Mouse (Mus musculus): ENCODE results near the gene Prep. TPM values are rescaled to one million over a fixed set of nuclear protein-coding genes. Genes with fewer than 3 reads are reported as not detected.

Gene Prep
- polyA plus RNA-seq, 1 experiment from 2014 or later = 22.1 TPM

GRCm38 (mm10) chr10:45048158-45048557 lies 18.8 kb upstream of the Prep start:
- Histone ChIP-seq H3K4me3 (replicated peaks; ENCODE audit: low read length) (no peak overlapping the region), H3K27me3 (ENCODE audit: control insufficient read depth, insufficient read depth, low read length) (no peaks in the 10 kb centered on the region), H3K9ac (ENCODE audit: low read length) (no peak overlapping the region), H3K36me3 (ENCODE audit: control insufficient read depth, insufficient read depth, low read length) (no peaks in the 10 kb centered on the region), H3K9me3 (replicated peaks; ENCODE audit: control insufficient read depth, low read length) (no peaks in the 10 kb centered on the region), H3K4me1 (ENCODE audit: control insufficient read depth, insufficient read depth, low read length) (no peaks in the 10 kb centered on the region), H3K4me2 (ENCODE audit: low read depth, low read length) (peak overlapping the region; percentile 38), H3K27ac (ENCODE audit: low read length) (no peak overlapping the region)
- ATAC-seq (ENCODE audit: insufficient read depth, low FRiP score) = no peak
- 35% methylated on average over 11 of the region's 11 CpGs for WGBS

DNA sequence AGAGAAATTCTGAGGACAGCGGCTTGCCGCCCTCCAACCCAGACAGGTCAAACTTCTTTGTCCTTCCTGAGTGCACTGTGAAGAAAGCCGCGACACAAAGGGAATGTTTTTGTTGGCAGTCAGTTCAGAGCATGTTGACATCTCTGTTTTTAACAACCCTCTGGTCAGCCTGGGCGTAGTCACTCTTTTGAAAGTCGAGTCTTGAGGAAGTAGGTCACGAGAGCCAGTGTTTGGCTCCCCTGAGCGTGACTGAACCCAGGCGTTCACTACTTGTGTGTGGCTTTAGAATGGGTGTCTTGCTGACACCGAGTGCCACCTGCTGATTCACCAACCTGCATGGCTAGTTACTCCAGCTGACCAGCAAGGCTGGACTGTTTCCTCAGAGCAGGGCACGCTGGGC lies 18.4 kb upstream of the Prep start:
- WGBS = 36% methylated on average over 11 of the region's 11 CpGs

DNA sequence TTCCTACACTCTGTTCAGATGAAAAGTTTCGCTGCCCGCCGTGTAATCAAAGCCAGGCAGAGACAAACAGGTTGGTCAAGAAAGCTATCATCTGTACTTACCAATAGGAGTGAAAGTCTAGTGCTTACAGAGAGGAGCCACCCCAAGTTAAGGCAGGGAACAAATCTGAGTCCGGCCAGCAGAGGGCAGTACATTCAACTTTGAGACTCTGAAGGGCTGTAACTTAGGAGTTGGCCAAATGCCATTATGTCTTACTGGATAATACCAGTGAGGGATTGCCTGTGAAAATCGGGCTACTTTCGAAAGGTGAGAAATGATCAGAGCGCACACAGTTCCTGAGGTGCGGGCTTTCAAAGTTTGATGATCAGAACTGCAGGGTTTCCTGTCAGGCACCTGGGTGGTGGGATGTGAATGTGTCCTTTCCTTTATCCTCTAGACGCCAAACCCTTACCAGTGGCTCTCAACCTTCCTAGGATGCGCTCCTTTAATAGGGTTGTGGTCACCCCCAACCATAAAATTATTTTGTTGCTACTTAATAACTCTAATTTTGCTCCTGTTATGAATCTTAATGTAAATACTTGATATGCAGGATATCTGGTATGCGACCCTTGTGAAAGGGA lies 15.8 kb upstream of the Prep start:
- Histone ChIP-seq H3K4me2 (ENCODE audit: low read depth, low read length) (no peak overlapping the region), H3K4me1 (ENCODE audit: control insufficient read depth, insufficient read depth, low read length) (no peaks in the 10 kb centered on the region), H3K9ac (ENCODE audit: low read length) (no peak overlapping the region), H3K36me3 (ENCODE audit: control insufficient read depth, insufficient read depth, low read length) (no peaks in the 10 kb centered on the region), H3K9me3 (replicated peaks; ENCODE audit: control insufficient read depth, low read length) (no peaks in the 10 kb centered on the region), H3K4me3 (replicated peaks; ENCODE audit: low read length) (no peak overlapping the region), H3K27ac (ENCODE audit: low read length) (no peak overlapping the region), H3K27me3 (ENCODE audit: control insufficient read depth, insufficient read depth, low read length) (no peaks in the 10 kb centered on the region)
- ATAC-seq (ENCODE audit: insufficient read depth, low FRiP score) = peak; percentile 66; the same call in 1 of the 2 replicates
- WGBS = 51% methylated on average over 11 of the region's 11 CpGs

More for the DNA sequence above, 18.4 kb upstream of the Prep start:
- H3K27me3 ChIP-seq (ENCODE audit: control insufficient read depth, insufficient read depth, low read length) = no peaks in the 10 kb centered on the region
- H3K4me3 ChIP-seq (replicated peaks; ENCODE audit: low read length) = no peak overlapping the region
- H3K9me3 ChIP-seq (replicated peaks; ENCODE audit: control insufficient read depth, low read length) = no peaks in the 10 kb centered on the region
- peak overlapping the region; percentile 38 for H3K4me2 ChIP-seq (ENCODE audit: low read depth, low read length)
- no peaks in the 10 kb centered on the region for H3K4me1 ChIP-seq (ENCODE audit: control insufficient read depth, insufficient read depth, low read length)
- ATAC-seq (ENCODE audit: insufficient read depth, low FRiP score) = no peak
- no peaks in the 10 kb centered on the region for H3K36me3 ChIP-seq (ENCODE audit: control insufficient read depth, insufficient read depth, low read length)
- H3K9ac ChIP-seq (ENCODE audit: low read length) = no peak overlapping the region
- H3K27ac ChIP-seq (ENCODE audit: low read length) = no peak overlapping the region

- no peak for ATAC-seq (ENCODE audit: insufficient read depth, low FRiP score)
- no peaks in the 10 kb centered on the region for H3K9me3 ChIP-seq (replicated peaks; ENCODE audit: control insufficient read depth, low read length)
- no peak overlapping the region for H3K4me2 ChIP-seq (ENCODE audit: low read depth, low read length)
- H3K36me3 ChIP-seq (ENCODE audit: control insufficient read depth, insufficient read depth, low read length) = no peaks in the 10 kb centered on the region
- WGBS = 82% methylated on average over 6 of the region's 6 CpGs
- no peaks in the 10 kb centered on the region for H3K4me1 ChIP-seq (ENCODE audit: control insufficient read depth, insufficient read depth, low read length)
- no peaks in the 10 kb centered on the region for H3K27me3 ChIP-seq (ENCODE audit: control insufficient read depth, insufficient read depth, low read length)
- no peak overlapping the region for H3K4me3 ChIP-seq (replicated peaks; ENCODE audit: low read length)
- no peak overlapping the region for H3K27ac ChIP-seq (ENCODE audit: low read length)
- H3K9ac ChIP-seq (ENCODE audit: low read length) = no peak overlapping the region
Measured at GRCm38 (mm10) chr10:45058361-45058760, 8.6 kb upstream of the Prep start.

GRCm38 (mm10) chr10:45060841-45061240 lies 6.2 kb upstream of the Prep start:
- Histone ChIP-seq H3K36me3 (ENCODE audit: control insufficient read depth, insufficient read depth, low read length) (no peaks in the 10 kb centered on the region), H3K4me1 (ENCODE audit: control insufficient read depth, insufficient read depth, low read length) (no peaks in the 10 kb centered on the region; the same call in 1 of the 2 replicates), H3K27ac (ENCODE audit: low read length) (no peak overlapping the region), H3K4me2 (ENCODE audit: low read depth, low read length) (no peak overlapping the region), H3K9me3 (replicated peaks; ENCODE audit: control insufficient read depth, low read length) (no peaks in the 10 kb centered on the region), H3K4me3 (replicated peaks; ENCODE audit: low read length) (no peak overlapping the region), H3K9ac (ENCODE audit: low read length) (no peak overlapping the region), H3K27me3 (ENCODE audit: control insufficient read depth, insufficient read depth, low read length) (no peaks in the 10 kb centered on the region)
- ATAC-seq (ENCODE audit: insufficient read depth, low FRiP score) = no peak
- WGBS = 43% methylated on average over 1 of the region's 1 CpGs

DNA sequence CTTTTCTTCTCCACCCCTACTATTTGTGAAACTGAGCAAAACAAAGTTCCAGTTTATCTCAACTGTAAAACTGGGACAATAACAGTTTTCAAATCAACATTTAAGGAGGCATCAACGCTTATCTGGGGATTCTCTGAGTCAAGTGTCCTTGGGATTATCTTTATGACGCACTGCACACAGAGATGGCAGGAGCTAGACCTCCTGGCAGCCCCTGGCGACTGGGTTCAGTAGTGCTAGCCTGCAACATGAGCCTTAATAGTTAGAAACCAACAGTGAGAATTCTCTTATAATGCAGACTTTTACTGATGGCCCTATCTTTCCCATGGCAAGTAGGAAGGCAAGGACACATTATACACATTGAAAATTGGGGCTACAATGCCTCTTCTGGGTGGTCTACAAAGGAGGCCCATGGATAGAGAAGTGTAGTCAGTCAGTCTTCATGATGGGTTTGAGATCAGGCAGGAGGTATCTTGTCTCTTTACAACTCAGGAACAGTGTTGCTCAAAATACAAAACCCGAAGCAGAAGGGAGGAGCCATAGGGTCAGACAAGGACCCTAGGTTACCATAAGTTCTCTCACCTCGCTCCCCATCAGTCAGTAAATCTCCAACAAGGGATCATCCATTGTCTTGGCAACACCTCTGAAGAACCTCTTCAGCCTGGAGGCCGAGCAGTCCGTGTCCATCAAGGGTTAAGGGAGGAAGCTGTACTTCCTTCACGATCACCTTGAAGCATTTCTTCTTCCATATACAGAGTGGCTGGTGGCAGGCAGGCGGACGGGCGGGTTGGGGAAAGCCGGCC lies 672 bp upstream of the Prep start:
- Histone ChIP-seq H3K4me1 (ENCODE audit: control insufficient read depth, insufficient read depth, low read length) (peaks cover 22% of the 10 kb centered on the region), H3K27ac (ENCODE audit: low read length) (peak overlapping the region; percentile 71), H3K4me3 (replicated peaks; ENCODE audit: low read length) (peak overlapping the region; percentile 98), H3K27me3 (ENCODE audit: control insufficient read depth, insufficient read depth, low read length) (no peaks in the 10 kb centered on the region), H3K9ac (ENCODE audit: low read length) (peak overlapping the region; percentile 97), H3K4me2 (ENCODE audit: low read depth, low read length) (peak overlapping the region; percentile 87), H3K36me3 (ENCODE audit: control insufficient read depth, insufficient read depth, low read length) (no peaks in the 10 kb centered on the region), H3K9me3 (replicated peaks; ENCODE audit: control insufficient read depth, low read length) (no peaks in the 10 kb centered on the region)
- ATAC-seq (ENCODE audit: insufficient read depth, low FRiP score) = no peak; the same call in 1 of the 2 replicates
- WGBS = 13% methylated on average over 12 of the region's 12 CpGs

DNA sequence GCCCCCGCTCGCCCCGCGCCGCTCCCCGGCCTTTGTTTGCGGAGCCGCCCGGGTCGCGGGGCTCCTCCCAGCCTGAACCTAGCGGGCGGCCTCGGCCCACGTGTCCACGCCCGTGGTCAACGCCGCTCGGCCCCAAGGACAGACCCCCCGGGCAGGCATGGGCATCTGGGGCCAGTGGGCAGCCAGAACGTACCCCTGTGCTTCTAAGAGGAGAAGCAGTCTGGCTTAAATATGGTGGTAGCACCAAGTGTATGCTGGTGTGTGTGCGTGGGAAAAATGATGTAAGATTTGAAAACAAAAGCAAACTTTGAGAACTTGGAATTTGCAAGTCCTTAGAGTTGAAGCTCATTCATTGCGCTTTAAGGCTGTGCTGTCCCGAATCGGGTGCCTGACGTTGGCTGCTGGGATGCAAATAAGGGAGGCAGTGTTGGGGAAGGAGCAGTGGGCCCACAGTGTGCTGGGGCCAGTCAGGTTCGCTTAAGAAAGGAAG lies 478 bp downstream of the Prep start:
- Histone ChIP-seq H3K36me3 (ENCODE audit: control insufficient read depth, insufficient read depth, low read length) (no peaks in the 10 kb centered on the region), H3K9ac (ENCODE audit: low read length) (peak overlapping the region; percentile 97), H3K4me1 (ENCODE audit: control insufficient read depth, insufficient read depth, low read length) (peaks cover 22% of the 10 kb centered on the region), H3K4me3 (replicated peaks; ENCODE audit: low read length) (peak overlapping the region; percentile 98), H3K9me3 (replicated peaks; ENCODE audit: control insufficient read depth, low read length) (no peaks in the 10 kb centered on the region), H3K27ac (ENCODE audit: low read length) (peak overlapping the region; percentile 91), H3K4me2 (ENCODE audit: low read depth, low read length) (peak overlapping the region; percentile 87), H3K27me3 (ENCODE audit: control insufficient read depth, insufficient read depth, low read length) (no peaks in the 10 kb centered on the region)
- WGBS = 0% methylated on average over 28 of the region's 28 CpGs
- peak; percentile 49 for ATAC-seq (ENCODE audit: insufficient read depth, low FRiP score)

DNA sequence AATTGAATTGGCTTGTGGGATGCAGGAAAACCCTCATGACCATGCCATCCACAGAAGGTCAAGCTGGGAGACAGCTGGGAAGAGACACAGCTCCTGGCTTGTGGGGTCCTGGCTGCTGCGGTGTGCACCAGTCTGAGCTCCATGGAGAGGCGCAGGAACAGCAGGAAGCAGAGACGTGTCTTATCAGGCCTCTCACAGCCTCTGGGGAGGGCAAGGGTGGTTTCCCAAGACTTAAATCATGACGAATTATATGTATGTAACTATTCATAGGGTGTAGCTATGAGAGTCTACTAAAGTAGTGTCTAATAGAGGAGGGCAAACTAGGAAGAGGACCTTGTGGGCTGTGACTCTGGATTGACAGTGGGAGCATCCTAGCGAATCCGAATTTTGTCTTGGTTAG lies 2.6 kb downstream of the Prep start:
- H3K27ac ChIP-seq (ENCODE audit: low read length) = no peak overlapping the region
- no peak overlapping the region for H3K4me3 ChIP-seq (replicated peaks; ENCODE audit: low read length)
- H3K36me3 ChIP-seq (ENCODE audit: control insufficient read depth, insufficient read depth, low read length) = no peaks in the 10 kb centered on the region
- ATAC-seq (ENCODE audit: insufficient read depth, low FRiP score) = no peak
- H3K27me3 ChIP-seq (ENCODE audit: control insufficient read depth, insufficient read depth, low read length) = no peaks in the 10 kb centered on the region
- H3K4me2 ChIP-seq (ENCODE audit: low read depth, low read length) = 0 out of 2 replicates have a peak overlapping the region, but pooled peaks have one; percentile 9
- 73% methylated on average over 6 of the region's 6 CpGs for WGBS
- peaks cover 22% of the 10 kb centered on the region for H3K4me1 ChIP-seq (ENCODE audit: control insufficient read depth, insufficient read depth, low read length)
- no peak overlapping the region for H3K9ac ChIP-seq (ENCODE audit: low read length)
- H3K9me3 ChIP-seq (replicated peaks; ENCODE audit: control insufficient read depth, low read length) = no peaks in the 10 kb centered on the region

DNA sequence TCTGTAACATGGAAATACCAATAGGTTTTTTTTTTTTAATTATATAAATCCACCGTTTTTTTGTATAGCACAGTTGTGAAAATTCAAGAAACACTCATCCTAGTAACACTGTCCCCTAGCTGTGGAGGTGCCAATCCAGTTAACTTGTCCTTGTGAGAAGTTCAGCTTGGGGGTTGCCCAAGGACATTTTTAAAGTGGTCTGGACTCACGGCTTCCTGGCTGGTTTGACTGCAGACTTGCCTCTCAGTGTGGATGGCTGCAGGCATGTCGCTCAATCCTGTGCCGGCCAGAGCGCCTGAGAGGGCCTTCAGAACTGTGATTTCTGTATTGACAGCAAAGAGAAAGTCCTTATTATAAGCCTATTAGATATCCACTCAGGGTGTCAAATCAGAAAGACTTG lies 3.4 kb downstream of the Prep start:
- H3K36me3 ChIP-seq (ENCODE audit: control insufficient read depth, insufficient read depth, low read length) = no peaks in the 10 kb centered on the region
- no peak overlapping the region for H3K9ac ChIP-seq (ENCODE audit: low read length)
- H3K9me3 ChIP-seq (replicated peaks; ENCODE audit: control insufficient read depth, low read length) = no peaks in the 10 kb centered on the region
- peaks cover 22% of the 10 kb centered on the region for H3K4me1 ChIP-seq (ENCODE audit: control insufficient read depth, insufficient read depth, low read length)
- H3K27me3 ChIP-seq (ENCODE audit: control insufficient read depth, insufficient read depth, low read length) = no peaks in the 10 kb centered on the region
- no peak overlapping the region for H3K27ac ChIP-seq (ENCODE audit: low read length)
- ATAC-seq (ENCODE audit: insufficient read depth, low FRiP score) = no peak
- H3K4me2 ChIP-seq (ENCODE audit: low read depth, low read length) = no peak overlapping the region
- 82% methylated on average over 5 of the region's 5 CpGs for WGBS
- no peak overlapping the region for H3K4me3 ChIP-seq (replicated peaks; ENCODE audit: low read length)
